Mouse (Mus musculus) brain, embryonic 14.5 days (tissue): ENCODE results near the gene Cdc42ep1.

Source experiments
- CTCF ChIP-seq: fragments of 200-500 bp; IDR thresholded peaks from 2 replicates; pipeline ENCODE4 v1.5.1; 2012; ENCODE audit warnings: inconsistent platforms, mild to moderate bottlenecking, moderate library complexity, borderline replicate concordance; ENCODE audit not compliant: insufficient read depth, insufficient read length; ENCODE audit errors: extremely low read depth
- POLR2A ChIP-seq: fragments of 200-500 bp; IDR thresholded peaks from 2 replicates; pipeline ENCODE4 v1.6.1; 2012; ENCODE audit warnings: mild to moderate bottlenecking, inconsistent platforms, borderline replicate concordance; ENCODE audit not compliant: poor library complexity, insufficient read depth, insufficient read length, severe bottlenecking; ENCODE audit errors: extremely low read depth

DNA sequence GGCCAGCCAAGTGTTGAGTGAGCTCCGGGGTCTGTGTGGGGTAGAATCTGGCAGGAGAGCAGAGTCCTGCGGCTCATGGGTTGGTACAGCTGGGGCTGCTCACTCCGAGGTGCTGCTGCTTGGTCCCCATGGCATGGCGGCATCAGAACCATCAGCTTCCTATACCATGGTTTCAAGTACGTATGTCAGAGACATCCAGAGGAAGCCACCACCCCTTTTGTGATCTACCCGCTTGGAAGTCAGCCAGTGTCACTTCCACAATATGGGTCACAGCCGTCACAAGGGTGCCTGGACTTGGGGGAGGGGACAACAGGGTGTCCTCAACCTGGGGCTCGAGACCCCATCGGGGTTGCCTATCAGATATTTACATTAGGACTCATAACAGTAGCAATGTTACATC, 32.3 kb upstream of the Cdc42ep1 start:
- TF ChIP-seq POLR2A (no peak), CTCF (no peak)
